In genomic region chr5:52191180-52191468, GRCm38 (mm10) we compare ENCODE assay signal across 8 mouse cellular contexts. TPM values are rescaled to one million over a fixed set of nuclear protein-coding genes. Genes with fewer than 3 reads are reported as not detected.
DNase-seq lines count a peak whose midpoint lies in the region; ATAC-seq and TF ChIP-seq lines count a peak whose summit lies in the region.

No protein-coding gene starts in this region.

- 35% methylated on average over 1 of the region's 1 CpGs for WGBS in heart, adult 2 months
- 44% methylated on average over 1 of the region's 1 CpGs for WGBS in embryonic facial prominence, embryonic 15.5 days
- 25% methylated on average over 1 of the region's 1 CpGs for WGBS in kidney, embryonic 16.5 days
- WGBS in neural tube, embryonic 12.5 days: 48% methylated on average over 1 of the region's 1 CpGs

- peak overlapping the region; percentile 63 for H3K9ac ChIP-seq in heart, adult 2 months (ENCODE audit: low read depth, low read length)
- peak overlapping the region; percentile 9 for H3K9ac ChIP-seq in embryonic facial prominence, embryonic 15.5 days
- peak overlapping the region; percentile 97 for H3K9ac ChIP-seq in kidney, embryonic 16.5 days (replicated peaks; ENCODE audit: low read length)
- H3K9ac ChIP-seq in neural tube, embryonic 12.5 days: 0 out of 2 replicates have a peak overlapping the region, but pooled peaks have one; percentile 30

- no peak for DNase-seq in heart, adult 2 months
- no peak for DNase-seq in heart, adult 8-10 months (ENCODE audit: low spot score)
- DNase-seq in thymus, postnatal 36 days: no peak
- DNase-seq in adrenal gland, postnatal 10 days: no peak

- peaks cover 42% of the 10 kb centered on the region for H3K79me3 ChIP-seq in C2C12 (ENCODE audit: low read depth)

- H3K4me2 ChIP-seq in embryonic facial prominence, embryonic 15.5 days (replicated peaks): peak overlapping the region; percentile 56
- peak overlapping the region; percentile 81 for H3K4me2 ChIP-seq in kidney, embryonic 16.5 days (replicated peaks; ENCODE audit: low read depth, low read length)
- H3K4me2 ChIP-seq in neural tube, embryonic 12.5 days (replicated peaks): peak overlapping the region; percentile 82

- H3K36me3 ChIP-seq in heart, adult 2 months (ENCODE audit: control insufficient read depth, insufficient read depth, low read length): peaks cover 14% of the 10 kb centered on the region
- peaks cover 13% of the 10 kb centered on the region for H3K36me3 ChIP-seq in C2C12 (ENCODE audit: control insufficient read depth, insufficient read depth)
- no peaks in the 10 kb centered on the region for H3K36me3 ChIP-seq in embryonic facial prominence, embryonic 15.5 days
- no peaks in the 10 kb centered on the region for H3K36me3 ChIP-seq in kidney, embryonic 16.5 days (ENCODE audit: insufficient read depth, low read length)
- no peaks in the 10 kb centered on the region for H3K36me3 ChIP-seq in neural tube, embryonic 12.5 days

- no peak for TF ChIP-seq POLR2A in heart, adult 2 months (IDR thresholded peaks at IDR 0.05; ENCODE audit: insufficient read depth, low read depth, low read length)

- intact Hi-C loops in heart, adult 2 months (cut with DNase I): loop anchor here (5.0 kb wide), 1 partner anchor 281 kb away; the partner anchor contains the start of gene Ccdc149

- peaks cover 11% of the 10 kb centered on the region for H3K4me1 ChIP-seq in heart, adult 2 months (ENCODE audit: control insufficient read depth, insufficient read depth, low read length)
- peaks cover 18% of the 10 kb centered on the region; the same call in 1 of the 2 replicates for H3K4me1 ChIP-seq in embryonic facial prominence, embryonic 15.5 days
- peaks cover 17% of the 10 kb centered on the region for H3K4me1 ChIP-seq in kidney, embryonic 16.5 days (ENCODE audit: insufficient read depth, low read length)
- H3K4me1 ChIP-seq in neural tube, embryonic 12.5 days: peaks cover 15% of the 10 kb centered on the region

- no peaks in the 10 kb centered on the region for H3K27me3 ChIP-seq in heart, adult 2 months (ENCODE audit: control insufficient read depth, insufficient read depth, low read length)
- H3K27me3 ChIP-seq in C2C12 (ENCODE audit: control insufficient read depth, insufficient read depth, insufficient read length): no peaks in the 10 kb centered on the region
- no peaks in the 10 kb centered on the region for H3K27me3 ChIP-seq in embryonic facial prominence, embryonic 15.5 days
- H3K27me3 ChIP-seq in kidney, embryonic 16.5 days (ENCODE audit: insufficient read depth, low read length): no peaks in the 10 kb centered on the region
- H3K27me3 ChIP-seq in neural tube, embryonic 12.5 days (replicated peaks): no peaks in the 10 kb centered on the region

- no peaks in the 10 kb centered on the region for H3K9me3 ChIP-seq in embryonic facial prominence, embryonic 15.5 days (replicated peaks)
- H3K9me3 ChIP-seq in kidney, embryonic 16.5 days (ENCODE audit: low read length): no peaks in the 10 kb centered on the region
- no peaks in the 10 kb centered on the region for H3K9me3 ChIP-seq in neural tube, embryonic 12.5 days

- peak overlapping the region; percentile 61 for H3K4me3 ChIP-seq in heart, adult 2 months
- H3K4me3 ChIP-seq in C2C12 (ENCODE audit: insufficient read depth, poor library complexity, severe bottlenecking): peak overlapping the region; percentile 29
- peak overlapping the region; percentile 91 for H3K4me3 ChIP-seq in embryonic facial prominence, embryonic 15.5 days (replicated peaks)
- H3K4me3 ChIP-seq in kidney, embryonic 16.5 days (ENCODE audit: low read length): peak overlapping the region; percentile 93
- H3K4me3 ChIP-seq in neural tube, embryonic 12.5 days: peak overlapping the region; percentile 97; the same call in 1 of the 2 replicates

- no peak for ATAC-seq in embryonic facial prominence, embryonic 15.5 days (ENCODE audit: insufficient number of reproducible peaks, low FRiP score, low TSS enrichment, low read depth)
- peak; percentile 7; the same call in 1 of the 2 replicates for ATAC-seq in kidney, embryonic 16.5 days (ENCODE audit: low FRiP score, low TSS enrichment)
- ATAC-seq in neural tube, embryonic 12.5 days (ENCODE audit: low FRiP score, low read depth): peak; percentile 7; the same call in 1 of the 2 replicates

- H3K79me2 ChIP-seq in heart, adult 2 months (replicated peaks; ENCODE audit: control insufficient read depth, insufficient read depth, low read length): peaks cover 3% of the 10 kb centered on the region
- H3K79me2 ChIP-seq in C2C12 (ENCODE audit: control insufficient read depth, insufficient read depth): peaks cover 48% of the 10 kb centered on the region

- no peak for TF ChIP-seq CTCF in heart, adult 2 months (IDR thresholded peaks at IDR 0.05)
- TF ChIP-seq CTCF in C2C12 (IDR thresholded peaks at IDR 0.05; ENCODE audit: control insufficient read depth, insufficient read depth, insufficient read length): no peak

- peak overlapping the region; percentile 66 for H3K27ac ChIP-seq in heart, adult 2 months
- peak overlapping the region; percentile 83 for H3K27ac ChIP-seq in embryonic facial prominence, embryonic 15.5 days (replicated peaks)
- H3K27ac ChIP-seq in kidney, embryonic 16.5 days (ENCODE audit: low read length): no peak overlapping the region
- no peak overlapping the region for H3K27ac ChIP-seq in neural tube, embryonic 12.5 days

- peak overlapping the region; percentile 52 for H3ac ChIP-seq in C2C12 (ENCODE audit: control insufficient read depth, insufficient read length, low read depth)

- TF ChIP-seq EP300 in heart, adult 2 months (IDR thresholded peaks at IDR 0.05; ENCODE audit: insufficient read depth, low read depth, low read length): no peak

TF ChIP-seq in C2C12, 6 proteins besides CTCF, POLR2A, EP300 and RAD21:
- TF ChIP-seq MYOG (IDR thresholded peaks at IDR 0.05; ENCODE audit: control insufficient read depth, extremely low read depth, insufficient read length) (no peak), MAX (IDR thresholded peaks at IDR 0.05) (no peak), FOSL1 (IDR thresholded peaks at IDR 0.05; ENCODE audit: insufficient read depth, low read length, poor library complexity, severe bottlenecking) (no peak), USF1 (IDR thresholded peaks at IDR 0.05; ENCODE audit: low read depth) (no peak), MYOD1 (IDR thresholded peaks at IDR 0.05; ENCODE audit: control insufficient read depth, insufficient read length, low read depth) (no peak), CEBPB (IDR thresholded peaks at IDR 0.05; ENCODE audit: low read depth) (no peak)
TF ChIP-seq in C2C12: peak in this region for 0.

RNA-seq across cellular contexts. Expression of gene Dhx15, which starts 0.8 kb away (rescaled TPM):
- 10 to 100 TPM; 54.1 to 54.8 TPM for total RNA-seq in heart, adult 2 months (2021)
- polyA plus RNA-seq in heart, adult 2 months (2012; rRNA removed): 24.0 and 51.3 TPM in 2 replicates
- total RNA-seq in heart, adult 8-10 months (2022): 10 to 100 TPM; 48.0 to 56.4 (median 51.7) TPM
- 67.2 TPM for polyA plus RNA-seq in C2C12 (2012; fragmentation: generic; extraction: Trizol)
- polyA plus RNA-seq in embryonic facial prominence, embryonic 15.5 days (2015; fragmentation: Nextera tagmentation; extraction: Ambion mirVana): 141 TPM in 2 replicates
- 187 and 189 TPM in 2 replicates for polyA plus RNA-seq in kidney, embryonic 16.5 days (2015; fragmentation: Nextera tagmentation; extraction: Ambion mirVana)
- polyA plus RNA-seq in neural tube, embryonic 12.5 days (2016; fragmentation: Nextera tagmentation; extraction: Ambion mirVana): 173 and 176 TPM in 2 replicates
- 100 to 1,000 TPM; 105 to 109 TPM for total RNA-seq in adrenal gland, postnatal 10 days (2021)

Comparison
In these comparisons a context has a peak if more than half of its experiments do, and no peak if none do; other contexts are left out.
1. H3K27ac ChIP-seq: peak in heart, adult 2 months (single experiment) and embryonic facial prominence, embryonic 15.5 days (single experiment); none in kidney, embryonic 16.5 days (single experiment) and neural tube, embryonic 12.5 days (single experiment).
2. H3K4me3 ChIP-seq: peak in every context shown above with its lines; median percentile 97 in neural tube, embryonic 12.5 days; 93 in kidney, embryonic 16.5 days; 91 in embryonic facial prominence, embryonic 15.5 days; 61 in heart, adult 2 months; 29 in C2C12.
3. H3K9ac ChIP-seq: peak in every context shown above with its lines; median percentile 97 in kidney, embryonic 16.5 days; 63 in heart, adult 2 months; 30 in neural tube, embryonic 12.5 days; 9 in embryonic facial prominence, embryonic 15.5 days.
4. Peak in every context shown above with its lines, with median percentiles within 50 percentile points of each other: H3K4me2 ChIP-seq.